Mouse (Mus musculus) ES-E14 (cell line): ENCODE measurements around the gene Ccdc3.

Source experiments
- CHD2 ChIP-seq: IDR thresholded peaks from 2 replicates; pipeline ENCODE4 v1.6.1; 2014; ENCODE audit warnings: mild to moderate bottlenecking, low read depth, low read length, inconsistent platforms
- MAFK ChIP-seq: IDR thresholded peaks from 2 replicates; pipeline ENCODE4 v1.6.1; 2014; ENCODE audit warnings: mild to moderate bottlenecking, low read depth, low read length, inconsistent platforms; ENCODE audit not compliant: insufficient read depth
- ZC3H11A ChIP-seq: IDR thresholded peaks from 2 replicates; pipeline ENCODE4 v1.6.1; 2012; ENCODE audit warnings: low read depth, mild to moderate bottlenecking, inconsistent platforms, low read length, borderline replicate concordance
- ZNF384 ChIP-seq: IDR thresholded peaks from 2 replicates; pipeline ENCODE4 v1.6.1; 2012; ENCODE audit warnings: low read depth, low read length, inconsistent platforms

GRCm38 (mm10) chr2:5258250-5258649 lies 120.7 kb downstream of the Ccdc3 start:
- no peak for TF ChIP-seq ZC3H11A
- TF ChIP-seq ZNF384 = no peak
- TF ChIP-seq MAFK = no peak
- no peak for TF ChIP-seq CHD2
